Mouse (Mus musculus) ES-E14 (cell line): ENCODE data around the gene Iqschfp. TPM values are rescaled to one million over a fixed set of nuclear protein-coding genes. Genes with fewer than 3 reads are reported as not detected.

Experiments
- DNase-seq: peaks from one replicate; pipeline ENCODE4 v3.0.0-alpha.2; 2013; ENCODE audit warnings: low read depth, low spot score
- H3K27ac ChIP-seq: 2 replicates; pipeline ENCODE4 v1.5.1; 2012; ENCODE audit warnings: low read depth, mild to moderate bottlenecking, low read length, moderate library complexity, mixed read lengths; ENCODE audit not compliant: poor library complexity, insufficient read depth, severe bottlenecking
- H3K36me3 ChIP-seq: 2 replicates; pipeline ENCODE4 v1.6.1; 2012; ENCODE audit warnings: mild to moderate bottlenecking, low read length, moderate library complexity, mixed read lengths; ENCODE audit not compliant: control insufficient read depth, poor library complexity, insufficient read depth, severe bottlenecking
- H3K4me1 ChIP-seq, 2 experiments: fragments of 150-350 bp in 1 of 2; sonication (generic) in 1 of 2; 2 replicates each; pipeline ENCODE4 v1.6.1; 2012; ENCODE audit warnings: low read length in 2 of 2, mild to moderate bottlenecking in 1 of 2, mixed read lengths in 1 of 2; ENCODE audit not compliant: control insufficient read depth in 2 of 2, insufficient read depth in 2 of 2, poor library complexity in 1 of 2
- H3K4me3 ChIP-seq, 2 experiments: fragments of 150-350 bp in 1 of 2; sonication (generic) in 1 of 2; 2 replicates each; pipeline ENCODE4 v1.5.1; 2012; ENCODE audit warnings: low read length in 2 of 2, low read depth in 1 of 2, mild to moderate bottlenecking in 1 of 2, mixed read lengths in 1 of 2; ENCODE audit not compliant: insufficient read depth in 1 of 2, poor library complexity in 1 of 2, severe bottlenecking in 1 of 2
- H3K9ac ChIP-seq: 2 replicates; pipeline ENCODE4 v1.6.1; 2012; ENCODE audit warnings: low read depth, mild to moderate bottlenecking, low read length, mixed read lengths; ENCODE audit not compliant: poor library complexity, insufficient read depth, severe bottlenecking
- H3K9me3 ChIP-seq: fragments of 150-350 bp; sonication (generic); 2 replicates; pipeline ENCODE4 v1.6.1; 2012; ENCODE audit warnings: low read depth, mild to moderate bottlenecking, low read length; ENCODE audit not compliant: control insufficient read depth, insufficient read depth
- CHD2 ChIP-seq: IDR thresholded peaks from 2 replicates; pipeline ENCODE4 v1.6.1; 2014; ENCODE audit warnings: mild to moderate bottlenecking, low read depth, low read length, inconsistent platforms
- HCFC1 ChIP-seq: IDR thresholded peaks from 2 replicates; pipeline ENCODE4 v1.6.1; 2012; ENCODE audit warnings: low read length, inconsistent platforms, borderline replicate concordance; ENCODE audit not compliant: insufficient read depth
- MAFK ChIP-seq: IDR thresholded peaks from 2 replicates; pipeline ENCODE4 v1.6.1; 2014; ENCODE audit warnings: mild to moderate bottlenecking, low read depth, low read length, inconsistent platforms; ENCODE audit not compliant: insufficient read depth
- ZC3H11A ChIP-seq: IDR thresholded peaks from 2 replicates; pipeline ENCODE4 v1.6.1; 2012; ENCODE audit warnings: low read depth, mild to moderate bottlenecking, inconsistent platforms, low read length, borderline replicate concordance
- ZNF384 ChIP-seq: IDR thresholded peaks from 2 replicates; pipeline ENCODE4 v1.6.1; 2012; ENCODE audit warnings: low read depth, low read length, inconsistent platforms
- in situ Hi-C, 2 experiments: fragments of 600-800 bp; cut with MboI; formaldehyde crosslinking; loops; one replicate each; pipeline ENCODE4 v1.15.1; 2025; ENCODE audit warnings: low sequenced_read_pairs in 2 of 2, inconsistent platforms in 1 of 2; ENCODE audit not compliant: unreplicated experiment in 2 of 2
- total RNA-seq: library from RNA; depleted of rRNA; stranded (reverse); fragments of 300-350 nt; gene quantifications from 2 replicates; pipeline ENCODE4 v1.2.3, GENCODE M21; 2012

Gene Iqschfp
- total RNA-seq, 1 experiment = not detected

- Histone ChIP-seq H3K9ac (no peak overlapping the region), H3K4me3 (no peak overlapping the region), H3K9me3 (no peaks in the 10 kb centered on the region), H3K27ac (no peak overlapping the region), H3K4me1 (no peaks in the 10 kb centered on the region), H3K36me3 (no peaks in the 10 kb centered on the region)
- DNase-seq = no peak
- no peak for TF ChIP-seq HCFC1
- no peak for TF ChIP-seq MAFK
- TF ChIP-seq ZNF384 = no peak
- TF ChIP-seq ZC3H11A = no peak
- no peak for TF ChIP-seq CHD2
- in situ Hi-C loops = no loop called here
Measured at GRCm38 (mm10) chr3:67947000-67947399, 55.0 kb downstream of the Iqschfp start.

GRCm38 (mm10) chr3:67952517-67952940 lies 60.5 kb downstream of the Iqschfp start:
- H3K4me1 ChIP-seq = no peaks in the 10 kb centered on the region
- H3K4me3 ChIP-seq = no peak overlapping the region
- no peak overlapping the region for H3K9ac ChIP-seq
- TF ChIP-seq MAFK (no peak), ZNF384 (no peak), CHD2 (no peak), ZC3H11A (no peak), HCFC1 (no peak)
- no peak overlapping the region for H3K27ac ChIP-seq
- no peaks in the 10 kb centered on the region for H3K36me3 ChIP-seq
- in situ Hi-C loops = no loop called here
- no peak for DNase-seq
- no peaks in the 10 kb centered on the region for H3K9me3 ChIP-seq

- DNase-seq = no peak
- in situ Hi-C loops = no loop called here
- no peak overlapping the region for H3K9ac ChIP-seq
- TF ChIP-seq HCFC1 (no peak), ZNF384 (no peak), ZC3H11A (no peak), CHD2 (no peak), MAFK (no peak)
- no peaks in the 10 kb centered on the region for H3K9me3 ChIP-seq
- H3K36me3 ChIP-seq = no peaks in the 10 kb centered on the region
- no peaks in the 10 kb centered on the region for H3K4me1 ChIP-seq
- H3K27ac ChIP-seq = no peak overlapping the region
- H3K4me3 ChIP-seq = no peak overlapping the region
Measured at GRCm38 (mm10) chr3:67954459-67955065, 62.5 kb downstream of the Iqschfp start.

DNA sequence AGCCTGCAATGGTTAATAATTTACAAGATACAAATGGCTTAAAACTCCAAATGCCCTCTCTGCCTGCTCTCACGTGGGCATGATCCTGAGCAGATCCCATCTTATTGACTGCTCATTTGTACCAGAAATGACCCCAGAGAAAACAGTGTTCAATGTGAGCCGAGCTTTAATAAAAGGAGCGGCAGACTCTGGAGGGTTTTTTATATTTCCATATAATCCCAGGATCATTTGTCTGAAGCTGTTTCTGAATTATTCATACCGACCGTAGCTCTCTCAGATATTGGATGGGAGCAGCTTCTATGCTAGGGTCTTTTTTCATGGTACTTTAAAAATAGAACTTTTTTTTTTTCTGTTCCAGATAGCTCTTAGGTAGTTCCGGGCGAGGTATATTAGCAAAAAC lies 67.6 kb downstream of the Iqschfp start:
- Histone ChIP-seq H3K27ac (no peak overlapping the region), H3K9ac (no peak overlapping the region), H3K9me3 (no peaks in the 10 kb centered on the region), H3K36me3 (no peaks in the 10 kb centered on the region), H3K4me1 (no peaks in the 10 kb centered on the region), H3K4me3 (no peak overlapping the region)
- TF ChIP-seq HCFC1 (no peak), CHD2 (no peak), MAFK (no peak), ZC3H11A (no peak), ZNF384 (no peak)
- in situ Hi-C loops = no loop called here
- DNase-seq = no peak

DNA sequence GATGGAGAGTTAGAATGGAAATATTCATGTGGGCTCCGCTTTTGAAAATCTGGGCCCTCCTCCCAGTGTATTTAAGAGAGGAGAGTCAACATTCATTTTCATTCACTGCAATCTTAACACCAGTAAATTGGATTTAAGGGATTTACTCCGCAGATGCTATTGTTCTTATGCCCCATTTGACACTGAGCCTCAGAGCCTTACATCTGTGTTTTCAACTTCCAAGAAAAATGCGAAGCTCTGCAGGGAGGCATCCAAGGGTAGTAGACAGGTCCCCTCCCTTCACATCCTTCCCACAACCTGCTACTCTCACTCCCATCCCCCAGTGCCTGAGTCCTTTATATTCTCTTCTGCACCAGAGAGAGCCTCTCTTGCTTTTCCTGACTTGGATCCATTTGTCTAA lies 68.1 kb downstream of the Iqschfp start:
- H3K9ac ChIP-seq = no peak overlapping the region

More for the DNA sequence above, 68.1 kb downstream of the Iqschfp start:
- no peak for TF ChIP-seq MAFK
- TF ChIP-seq ZC3H11A = no peak
- TF ChIP-seq CHD2 = no peak
- TF ChIP-seq ZNF384 = no peak
- no peak for TF ChIP-seq HCFC1
- DNase-seq = no peak
- in situ Hi-C loops = no loop called here
- no peaks in the 10 kb centered on the region for H3K9me3 ChIP-seq
- H3K27ac ChIP-seq = no peak overlapping the region
- H3K4me1 ChIP-seq = no peaks in the 10 kb centered on the region
- H3K36me3 ChIP-seq = no peaks in the 10 kb centered on the region
- H3K4me3 ChIP-seq = no peak overlapping the region
